Mouse (Mus musculus): ENCODE measurements at regions not wholly inside any gene's neighbourhood (a gene's known extent, or its start where the extent isn't known, plus 50 kb on each side); places are given as distances from the start of the nearest gene placed in this dataset.
A peak's percentile ranks its signal among the peaks of the same experiment; 100 is the strongest.
"Not testable (repeated sequence)": the region's sequence is repeated elsewhere in the genome, so short reads cannot be mapped to it uniquely, and the experiment has no call there.

GRCm38 (mm10) chr5:18502831-18503230 lies 142.7 kb upstream of the Gnai1 start:
- DNase-seq, result no peak

GRCm38 (mm10) chr5:18494305-18494704 lies 134.2 kb upstream of the Gnai1 start:
- no peak for DNase-seq

- DNase-seq, result no peak
Measured at GRCm38 (mm10) chr5:18489709-18490108, 129.6 kb upstream of the Gnai1 start.

GRCm38 (mm10) chr5:18487076-18487772 lies 127.1 kb upstream of the Gnai1 start:
- DNase-seq, result no peak

- no peak for DNase-seq
Measured at GRCm38 (mm10) chr5:18484376-18484775, 124.2 kb upstream of the Gnai1 start.

GRCm38 (mm10) chr5:18478420-18478819 lies 118.3 kb upstream of the Gnai1 start:
- no peak for DNase-seq

- DNase-seq, result no peak
Measured at GRCm38 (mm10) chr5:18477372-18478017, 117.3 kb upstream of the Gnai1 start.

- DNase-seq, result no peak
Measured at GRCm38 (mm10) chr5:18472114-18472513, 112.0 kb upstream of the Gnai1 start.

GRCm38 (mm10) chr5:18457771-18458170 lies 97.6 kb upstream of the Gnai1 start:
- peak in 1 of 2 experiments; percentile 14 for DNase-seq

GRCm38 (mm10) chr5:18456196-18456595 lies 96.0 kb upstream of the Gnai1 start:
- no peak for DNase-seq

- DNase-seq, result not testable (repeated sequence)
Measured at GRCm38 (mm10) chr5:18452871-18453757, 93.0 kb upstream of the Gnai1 start.

- no peak for DNase-seq
Measured at GRCm38 (mm10) chr5:18449261-18449660, 89.1 kb upstream of the Gnai1 start.

- DNase-seq, result no peak
Measured at GRCm38 (mm10) chr5:18448330-18448670, 88.1 kb upstream of the Gnai1 start.

GRCm38 (mm10) chr5:18447665-18448329 lies 87.6 kb upstream of the Gnai1 start:
- no peak for DNase-seq

GRCm38 (mm10) chr5:18445969-18446368 lies 85.8 kb upstream of the Gnai1 start:
- DNase-seq, result peak; percentile 55 to 68

- no peak for DNase-seq
Measured at GRCm38 (mm10) chr5:18439986-18440385, 79.8 kb upstream of the Gnai1 start.

GRCm38 (mm10) chr5:18439281-18439680 lies 79.1 kb upstream of the Gnai1 start:
- DNase-seq, result no peak

- DNase-seq, result no peak
Measured at GRCm38 (mm10) chr5:18436099-18436748, 76.1 kb upstream of the Gnai1 start.

- no peak for DNase-seq
Measured at GRCm38 (mm10) chr5:18434245-18434644, 74.1 kb upstream of the Gnai1 start.

GRCm38 (mm10) chr5:18433287-18433686 lies 73.1 kb upstream of the Gnai1 start:
- no peak for DNase-seq

- no peak for DNase-seq
Measured at GRCm38 (mm10) chr5:18425098-18425497, 64.9 kb upstream of the Gnai1 start.

GRCm38 (mm10) chr5:18414892-18415291 lies 54.7 kb upstream of the Gnai1 start:
- no peak for DNase-seq
